Mouse (Mus musculus): ENCODE data around the gene Hes1.
"Not testable (repeated sequence)": the region's sequence is repeated elsewhere in the genome, so short reads cannot be mapped to it uniquely, and the experiment has no call there.

The Hes1 gene

GRCm38 (mm10) chr16:30073317-30073716, 9.1 kb downstream of the Hes1 start:
- no peak for DNase-seq

- no peak for DNase-seq
Observed at GRCm38 (mm10) chr16:30081498-30081897, 17.3 kb downstream of the Hes1 start.

GRCm38 (mm10) chr16:30081980-30082379, 17.8 kb downstream of the Hes1 start:
- no peak for DNase-seq

DNA sequence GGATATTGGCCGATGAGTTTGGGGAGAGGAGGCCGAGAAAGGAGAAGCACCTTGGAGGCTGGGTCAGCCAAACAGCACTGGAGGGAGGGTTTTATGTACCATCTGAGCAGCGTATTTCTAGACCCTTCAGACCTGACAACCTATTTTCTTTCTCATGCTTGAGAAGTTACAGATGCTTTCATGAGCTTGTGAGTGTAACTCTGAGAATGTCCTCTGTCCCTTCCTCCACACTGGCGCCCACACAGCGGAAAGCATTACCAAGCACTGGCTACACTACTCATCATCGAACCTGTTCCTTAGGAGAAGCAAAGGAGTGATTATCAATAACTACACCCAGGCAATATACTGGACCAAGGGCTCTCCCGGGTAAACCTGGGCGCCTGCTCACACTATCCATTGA, 18.8 kb downstream of the Hes1 start:
- DNase-seq, result no peak

GRCm38 (mm10) chr16:30083536-30083935, 19.4 kb downstream of the Hes1 start:
- DNase-seq, result no peak

DNA sequence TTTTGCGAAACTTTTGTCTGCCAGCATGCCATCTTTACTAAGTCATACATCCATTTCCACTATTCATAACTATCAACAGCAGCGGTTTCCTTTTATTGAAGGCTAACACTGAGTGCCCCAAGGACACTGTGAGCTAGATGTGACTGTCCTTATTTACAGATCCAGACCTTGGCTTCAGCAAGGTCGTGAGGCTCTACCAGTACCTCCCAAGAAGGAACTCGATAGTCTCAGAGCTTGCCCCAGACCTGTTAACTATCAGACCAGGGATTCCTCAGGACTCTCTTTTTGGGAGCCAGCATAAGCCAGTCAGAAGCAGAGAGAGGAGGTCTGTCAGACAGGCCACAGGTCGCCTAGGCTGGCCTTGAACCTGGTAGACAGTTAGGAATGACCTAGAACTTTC, 24.5 kb downstream of the Hes1 start:
- DNase-seq, result no peak

DNA sequence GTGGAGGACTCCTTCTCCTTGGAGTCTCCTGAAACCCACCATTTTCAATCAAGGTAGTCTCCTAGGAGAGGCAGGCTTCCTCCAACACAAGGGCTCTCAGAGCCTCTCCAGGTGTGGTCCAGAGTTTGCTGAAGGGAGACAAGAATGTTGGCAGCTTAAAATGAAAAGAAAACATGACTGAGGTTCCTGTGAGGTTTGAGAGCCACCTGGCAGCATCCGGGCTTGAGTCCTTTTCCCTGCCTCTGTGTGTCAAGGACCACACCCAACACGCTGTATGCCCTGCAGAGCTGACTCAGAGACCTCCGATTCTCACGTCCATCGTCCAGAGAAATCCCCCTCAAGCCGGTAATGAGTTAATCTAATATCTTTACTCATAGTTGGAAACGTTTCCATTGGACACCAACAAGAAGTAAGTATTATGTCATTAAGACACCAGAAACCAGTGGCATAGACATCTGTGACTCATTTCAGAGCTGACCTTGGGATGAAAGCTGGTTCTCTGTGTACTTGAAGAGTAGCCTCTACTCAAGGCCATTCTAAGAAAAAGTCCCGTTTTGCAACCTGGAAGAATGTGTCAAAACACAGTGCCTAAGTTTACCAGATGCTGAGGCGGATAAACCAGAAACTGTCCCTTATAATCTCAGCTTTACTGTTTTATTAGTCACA, 26.1 kb downstream of the Hes1 start:
- DNase-seq, result peak; percentile 22

GRCm38 (mm10) chr16:30096050-30096449, 31.9 kb downstream of the Hes1 start:
- no peak for DNase-seq

DNA sequence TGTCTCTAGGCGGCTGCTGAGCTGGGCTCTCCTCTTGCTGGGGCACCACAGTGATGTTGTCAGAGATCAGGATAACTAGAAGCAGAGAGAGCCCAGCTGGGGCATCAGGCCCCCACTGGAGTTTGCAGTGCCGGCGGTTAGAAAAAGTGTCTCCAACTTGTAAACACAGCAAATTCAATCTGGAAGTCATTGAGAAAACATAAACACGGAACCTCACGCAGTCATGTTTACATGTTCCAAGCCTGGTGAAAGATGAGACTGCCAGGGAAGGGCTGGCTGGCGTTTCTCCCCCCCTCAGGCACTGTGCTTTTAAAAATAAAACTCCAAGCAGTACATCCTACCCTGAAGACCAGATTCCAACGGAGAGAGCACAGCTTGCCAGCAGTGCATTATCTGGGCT, 32.3 kb downstream of the Hes1 start:
- DNase-seq, result peak; percentile 70

DNA sequence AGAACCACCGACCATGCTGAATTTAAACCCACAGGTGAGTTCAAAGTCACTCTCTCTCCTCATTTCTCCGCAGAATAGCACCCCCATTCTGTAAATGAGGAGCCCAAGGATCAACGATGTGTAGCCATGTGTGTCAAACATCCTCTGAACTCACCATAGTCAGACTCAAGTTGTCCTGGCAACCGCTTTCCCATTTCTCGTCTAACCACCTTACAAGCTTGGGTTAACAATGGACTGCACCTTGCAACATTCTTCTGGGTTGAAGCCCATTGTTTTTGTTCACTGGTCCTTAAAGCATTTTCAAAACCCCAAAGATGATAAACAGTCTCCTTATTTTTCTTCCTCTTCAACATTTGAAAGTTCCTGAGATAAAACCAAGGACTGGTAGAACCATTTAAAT, 34.9 kb downstream of the Hes1 start:
- no peak for DNase-seq

GRCm38 (mm10) chr16:30102149-30102915, 38.1 kb downstream of the Hes1 start:
- DNase-seq, result no peak

DNA sequence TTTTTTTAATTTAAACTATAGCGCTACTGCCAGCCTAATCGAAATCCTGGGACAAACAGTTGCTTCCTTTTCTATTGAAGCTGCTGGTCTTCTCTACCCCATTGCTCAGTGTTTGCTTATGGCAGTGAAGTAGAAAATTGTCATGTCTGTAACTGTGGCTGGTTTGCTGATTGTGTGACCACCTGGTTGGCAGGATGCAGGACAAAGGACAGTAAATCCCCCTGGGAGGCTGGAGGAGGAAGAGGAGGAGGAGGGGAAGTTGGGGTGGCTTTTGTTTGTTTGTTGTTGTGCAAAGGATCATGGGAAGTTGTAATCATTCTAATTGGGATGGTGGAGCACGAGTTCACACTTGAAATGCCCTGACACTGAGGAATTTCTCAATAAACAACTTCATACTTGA, 38.8 kb downstream of the Hes1 start:
- no peak for DNase-seq

GRCm38 (mm10) chr16:30103495-30103894, 39.3 kb downstream of the Hes1 start:
- no peak for DNase-seq

GRCm38 (mm10) chr16:30104363-30104762, 40.2 kb downstream of the Hes1 start:
- no peak for DNase-seq

- peak; percentile 50 for DNase-seq
Observed at GRCm38 (mm10) chr16:30105476-30105875, 41.3 kb downstream of the Hes1 start.

DNA sequence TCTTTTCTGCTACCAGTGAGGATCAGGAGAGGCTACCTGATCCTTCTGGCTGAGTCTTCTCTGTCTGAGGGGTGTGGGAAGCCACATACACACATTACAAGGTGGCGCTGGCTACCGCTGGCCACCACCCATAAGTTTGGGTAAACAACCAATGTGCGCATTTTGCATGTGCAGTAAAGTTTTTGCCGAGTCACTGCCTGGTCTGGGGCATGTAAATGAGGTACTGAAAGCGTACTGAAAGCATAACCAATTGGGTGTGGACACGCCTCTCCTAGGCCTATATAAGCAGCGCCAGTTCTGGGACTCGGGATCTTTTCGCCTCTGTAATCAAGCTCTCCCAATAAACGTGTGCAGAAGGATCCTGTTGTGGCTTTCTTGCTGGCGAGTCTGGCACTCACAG, 44.0 kb downstream of the Hes1 start:
- DNase-seq, result not testable (repeated sequence)

DNA sequence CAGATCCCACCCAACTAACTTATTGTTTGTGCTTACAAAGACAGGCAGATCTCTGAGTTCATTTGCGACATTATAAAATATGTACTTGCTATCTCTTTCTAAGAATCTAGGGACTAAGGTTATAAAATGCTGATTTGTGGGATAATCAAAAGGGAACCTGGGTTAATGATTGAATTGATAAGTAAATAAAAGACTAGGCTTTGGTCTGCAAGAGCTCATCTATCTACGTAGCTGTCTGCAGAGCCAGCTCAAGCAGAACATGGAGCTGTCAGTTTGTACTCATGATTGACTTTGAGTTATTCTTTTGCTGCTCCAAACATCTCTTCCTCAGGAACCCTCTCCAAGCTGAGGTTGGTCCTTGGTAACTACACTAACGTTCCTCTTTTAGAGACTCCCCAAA, 46.3 kb downstream of the Hes1 start:
- DNase-seq, result no peak

DNA sequence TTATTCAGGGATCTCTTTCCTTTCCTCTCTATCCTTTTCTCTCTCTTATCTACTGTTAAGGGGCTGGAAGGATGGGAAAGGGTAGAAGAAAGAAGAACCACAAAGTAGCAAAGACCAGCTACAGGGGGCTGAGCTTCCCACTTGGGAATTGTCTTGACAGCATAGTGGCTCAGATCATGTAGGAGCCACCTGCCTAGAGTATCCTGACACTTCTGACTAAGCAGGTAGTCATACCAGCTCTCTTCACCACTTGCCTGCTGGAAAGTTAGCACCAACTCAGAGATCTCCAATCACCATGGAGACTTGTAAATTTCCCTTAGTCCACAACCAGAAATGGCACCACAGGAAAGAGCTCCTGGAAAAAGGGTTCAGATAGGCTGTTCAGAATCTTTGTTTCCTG, 46.9 kb downstream of the Hes1 start:
- no peak for DNase-seq

DNA sequence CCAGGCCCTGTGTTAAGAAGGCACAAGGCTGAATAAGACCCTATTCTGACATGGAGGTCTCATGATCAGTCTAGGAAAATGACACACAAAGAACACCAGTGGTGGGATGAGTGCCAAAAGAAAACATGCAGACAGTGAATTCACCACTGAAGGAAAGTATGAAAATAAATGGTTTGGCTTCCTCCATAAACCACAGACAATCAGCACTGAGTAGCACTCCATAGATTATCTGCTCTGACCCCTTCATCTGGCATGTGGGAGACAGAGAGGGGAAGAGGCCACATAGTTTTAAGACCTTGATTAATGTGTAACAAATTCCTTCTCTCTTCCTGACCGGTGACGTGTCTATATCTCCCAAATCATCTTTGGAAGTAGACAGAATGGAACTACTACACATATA, 47.4 kb downstream of the Hes1 start:
- no peak for DNase-seq

GRCm38 (mm10) chr16:30113170-30113569, 49.0 kb downstream of the Hes1 start:
- DNase-seq, result peak; percentile 59

- DNase-seq, result no peak
Observed at GRCm38 (mm10) chr16:30113800-30114199, 49.6 kb downstream of the Hes1 start.

DNA sequence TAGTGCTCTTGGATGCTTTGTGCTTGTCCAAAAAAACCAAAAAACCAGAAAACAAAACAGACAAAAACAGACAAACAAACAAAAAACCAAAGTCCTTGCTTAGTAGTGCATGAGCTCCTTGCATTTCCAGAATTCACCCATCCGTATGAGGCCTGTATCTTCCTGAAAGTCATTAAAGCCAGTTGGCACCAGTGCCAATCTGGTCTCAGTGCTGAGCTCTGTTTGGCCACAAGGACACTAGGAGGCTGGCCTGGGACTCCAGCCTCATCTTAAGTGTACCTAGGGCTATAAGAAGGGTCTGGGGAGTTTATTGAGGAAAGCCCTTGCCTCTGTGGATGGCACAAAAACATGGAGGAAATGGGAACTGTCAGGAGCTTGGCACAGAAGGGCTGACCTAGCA, 50.3 kb downstream of the Hes1 start:
- no peak for DNase-seq
